Mouse (Mus musculus): Measurements from ENCODE around the gene Adam33.

The Adam33 gene

GRCm38 (mm10) chr2:131026941-131027340 is 36.7 kb downstream of the Adam33 start:
- no peak for DNase-seq (ENCODE audit: low spot score)

GRCm38 (mm10) chr2:131025230-131025629 is 38.4 kb downstream of the Adam33 start:
- no peak for DNase-seq (ENCODE audit: low spot score)

DNA sequence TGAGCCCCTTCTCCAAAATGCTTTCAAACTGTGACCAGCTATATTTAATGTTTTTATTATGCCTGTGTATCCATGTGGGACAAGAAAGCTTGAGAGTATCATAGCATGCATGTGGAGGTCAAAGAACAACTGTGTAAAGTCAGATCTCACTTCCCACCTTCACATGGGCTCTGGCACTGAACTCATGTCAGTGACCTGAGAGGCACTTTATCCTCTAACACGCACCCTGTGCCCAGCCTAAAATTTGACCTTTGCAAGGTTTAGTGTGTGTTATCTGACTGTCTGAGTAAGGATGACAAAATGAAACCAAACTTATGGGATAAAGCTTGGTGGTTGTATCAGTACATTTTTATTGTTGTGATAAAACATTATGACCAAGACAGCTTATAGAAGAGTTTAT is 53.0 kb downstream of the Adam33 start:
- DNase-seq (ENCODE audit: low spot score), result no peak

DNA sequence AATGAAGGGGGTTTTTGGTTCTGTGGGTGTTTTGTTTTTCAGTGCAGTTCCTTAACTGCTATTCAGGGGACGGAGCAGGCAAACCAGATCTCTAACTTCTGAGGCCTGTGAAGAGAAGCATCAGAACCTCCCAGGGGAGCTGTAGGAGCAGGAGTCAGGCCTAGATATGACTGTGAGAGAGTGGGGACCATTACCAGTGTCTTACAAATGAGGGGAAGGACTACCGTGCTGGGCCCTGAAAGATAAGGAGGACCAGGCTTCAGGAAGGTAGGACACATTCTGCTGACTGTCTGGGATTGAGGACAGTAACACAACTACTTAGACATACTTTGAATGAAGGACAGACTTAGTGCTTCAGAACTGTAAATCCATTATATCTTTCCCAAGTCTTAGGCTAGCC is 54.5 kb downstream of the Adam33 start:
- DNase-seq (ENCODE audit: low spot score), result no peak

All from retina, embryonic 14.5 days (tissue).